Mouse (Mus musculus) embryonic facial prominence, embryonic 14.5 days (tissue): ENCODE results near the gene Gm45021. TPM values are rescaled to one million over a fixed set of nuclear protein-coding genes. Genes with fewer than 3 reads are reported as not detected.

Source experiments
- polyA plus RNA-seq: library from polyadenylated mRNA; unstranded; fragments of >200 nt; fragmentation: Nextera tagmentation; extraction: Ambion mirVana; gene quantifications from 2 replicates; pipeline ENCODE4 v1.2.1, GENCODE M21; 2014

The Gm45021 gene
- polyA plus RNA-seq, 1 experiment from 2014 or later: not detected

Other genes with a start within 250 kb of the Gm45021 start
- gene Krba1, start 194.0 kb upstream of the Gm45021 start, polyA plus RNA-seq: 18.0 and 23.0 TPM in 2 replicates
- gene Zfp467, start 143.8 kb upstream of the Gm45021 start, polyA plus RNA-seq: 22.1 and 25.4 TPM in 2 replicates
- 0.29 and 1.1 TPM in 2 replicates for gene Sspo, start 141.4 kb upstream of the Gm45021 start, polyA plus RNA-seq
- gene Atp6v0e2, start 52.0 kb upstream of the Gm45021 start, polyA plus RNA-seq: 22.8 TPM in 2 replicates
- gene Lrrc61, start 34.8 kb upstream of the Gm45021 start, polyA plus RNA-seq: 6.7 and 6.8 TPM in 2 replicates
- gene Rarres2, start 16.8 kb upstream of the Gm45021 start, polyA plus RNA-seq: 21.9 and 29.1 TPM in 2 replicates
- 23.1 and 23.4 TPM in 2 replicates for gene Repin1, start 4.3 kb downstream of the Gm45021 start, polyA plus RNA-seq
- not detected in 2 replicates for gene Gm44965, start 4.3 kb downstream of the Gm45021 start, polyA plus RNA-seq
- gene Zfp775, start 12.5 kb downstream of the Gm45021 start, polyA plus RNA-seq: 5.9 and 6.1 TPM in 2 replicates
- gene AI854703, start 37.2 kb downstream of the Gm45021 start, polyA plus RNA-seq: 0.77 and 0.90 TPM in 2 replicates
- 0.46 and 0.93 TPM in 2 replicates for gene Gimap8, start 57.6 kb downstream of the Gm45021 start, polyA plus RNA-seq
- 7.4 and 9.1 TPM in 2 replicates for gene Gimap9, start 86.5 kb downstream of the Gm45021 start, polyA plus RNA-seq
- 12.6 and 13.3 TPM in 2 replicates for gene Gimap4, start 94.9 kb downstream of the Gm45021 start, polyA plus RNA-seq
- 19.6 and 22.8 TPM in 2 replicates for gene Gimap6, start 118.6 kb downstream of the Gm45021 start, polyA plus RNA-seq
- gene Gm28053, start 129.0 kb downstream of the Gm45021 start, polyA plus RNA-seq: 3.2 TPM in 1 of 2 replicates, not detected in the other
- gene Gimap7, start 129.0 kb downstream of the Gm45021 start, polyA plus RNA-seq: not detected in 2 replicates
- 10.5 and 12.7 TPM in 2 replicates for gene Gimap1, start 149.4 kb downstream of the Gm45021 start, polyA plus RNA-seq
- 5.2 and 5.3 TPM in 2 replicates for gene Gimap5, start 156.6 kb downstream of the Gm45021 start, polyA plus RNA-seq
- gene Gimap3, start 181.2 kb downstream of the Gm45021 start, polyA plus RNA-seq: not detected in 2 replicates